Mouse (Mus musculus) myocyte (in vitro differentiated cells): ENCODE results near the gene Scn10a.

Source experiments
- E2F4 ChIP-seq: IDR thresholded peaks from one replicate; pipeline ENCODE4 v1.6.1; 2011; ENCODE audit warnings: mild to moderate bottlenecking, control low read depth, moderate library complexity; ENCODE audit not compliant: insufficient read depth
- MAX ChIP-seq: IDR thresholded peaks from one replicate; pipeline ENCODE4 v1.6.1; 2011; ENCODE audit warnings: low read depth, mild to moderate bottlenecking, control low read depth
- POLR2A ChIP-seq: IDR thresholded peaks from one replicate; pipeline ENCODE4 v1.6.1; 2011; ENCODE audit warnings: low read depth, mild to moderate bottlenecking, control low read depth, moderate library complexity; ENCODE audit not compliant: insufficient read length
- POLR2AphosphoS2 ChIP-seq: IDR thresholded peaks from one replicate; pipeline ENCODE4 v1.6.1; 2011; ENCODE audit warnings: low read depth, control low read depth; ENCODE audit not compliant: insufficient read length
- TCF12 ChIP-seq: IDR thresholded peaks from one replicate; pipeline ENCODE4 v1.6.1; 2011; ENCODE audit warnings: mild to moderate bottlenecking, control low read depth; ENCODE audit not compliant: poor library complexity, insufficient read depth, severe bottlenecking
- USF1 ChIP-seq: IDR thresholded peaks from one replicate; pipeline ENCODE4 v1.6.1; 2011; ENCODE audit warnings: low read depth, mild to moderate bottlenecking, control low read depth, moderate library complexity

DNA sequence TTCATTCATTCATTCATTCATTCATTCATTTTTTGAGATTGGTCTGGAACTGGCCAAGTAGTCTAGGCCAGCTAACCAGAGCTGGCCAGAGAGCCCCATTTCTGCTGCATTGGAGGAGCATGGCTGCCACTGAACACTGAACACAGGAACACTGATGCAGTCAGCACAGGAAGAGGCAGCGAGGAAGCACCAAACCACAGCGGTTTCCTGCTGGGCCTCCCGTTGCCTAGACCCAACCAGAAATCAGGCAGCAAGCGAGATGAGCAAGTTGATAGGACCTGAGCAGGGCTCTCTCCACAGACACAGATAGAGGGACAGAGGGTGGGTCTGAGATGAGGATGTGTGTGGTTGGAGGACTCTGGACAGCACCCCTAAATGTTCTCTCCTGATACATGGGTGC lies 24.8 kb upstream of the Scn10a start:
- TF ChIP-seq E2F4 (no peak), USF1 (no peak), POLR2A (no peak), POLR2AphosphoS2 (no peak), MAX (no peak), TCF12 (no peak)
